Mouse (Mus musculus): ENCODE measurements at regions not wholly inside any gene's neighbourhood (a gene's known extent, or its start where the extent isn't known, plus 50 kb on each side); places are given as distances from the start of the nearest gene placed in this dataset.

DNA sequence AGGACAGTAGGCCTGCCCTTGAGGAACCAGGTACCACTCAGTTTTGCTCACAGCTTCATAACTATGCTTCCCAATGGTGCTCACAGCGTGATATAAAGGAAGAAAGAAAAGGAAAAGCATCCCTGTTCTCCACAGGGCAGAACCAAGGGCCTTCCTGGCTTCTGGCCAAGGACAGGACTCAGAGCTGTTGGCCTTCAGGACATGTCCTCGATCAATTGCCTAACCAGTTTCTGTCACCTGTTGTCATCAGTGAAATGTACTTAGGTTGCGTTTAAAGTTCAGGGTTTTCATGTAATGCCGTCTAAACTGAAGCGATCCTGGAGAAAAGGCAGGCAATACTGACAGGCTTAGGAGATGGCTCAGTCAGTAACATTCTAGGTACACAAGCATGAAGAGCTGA, 232.9 kb downstream of the Csl start:
- no peak for DNase-seq (ENCODE audit: low spot score in 2 of 2)

DNA sequence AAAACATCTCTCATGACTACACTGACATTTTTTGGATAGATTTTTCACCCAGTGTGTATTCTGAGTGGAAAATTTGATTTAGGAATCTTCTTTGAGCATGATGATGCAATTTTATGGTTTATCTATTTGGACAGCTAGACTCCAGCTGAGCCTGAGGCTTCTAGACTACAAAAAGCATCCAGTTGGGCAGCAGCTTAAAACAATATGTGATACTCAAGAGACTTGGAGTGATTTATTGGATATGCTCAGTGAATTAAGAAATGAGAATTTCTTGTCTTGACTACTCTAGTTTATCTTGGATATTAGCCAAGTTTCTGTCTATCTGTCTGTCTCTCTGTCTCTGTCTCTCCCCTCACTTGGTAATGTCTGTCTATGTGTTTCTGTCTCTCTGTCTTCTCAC, 228.4 kb downstream of the Csl start:
- DNase-seq (ENCODE audit: low spot score in 2 of 2): no peak

DNA sequence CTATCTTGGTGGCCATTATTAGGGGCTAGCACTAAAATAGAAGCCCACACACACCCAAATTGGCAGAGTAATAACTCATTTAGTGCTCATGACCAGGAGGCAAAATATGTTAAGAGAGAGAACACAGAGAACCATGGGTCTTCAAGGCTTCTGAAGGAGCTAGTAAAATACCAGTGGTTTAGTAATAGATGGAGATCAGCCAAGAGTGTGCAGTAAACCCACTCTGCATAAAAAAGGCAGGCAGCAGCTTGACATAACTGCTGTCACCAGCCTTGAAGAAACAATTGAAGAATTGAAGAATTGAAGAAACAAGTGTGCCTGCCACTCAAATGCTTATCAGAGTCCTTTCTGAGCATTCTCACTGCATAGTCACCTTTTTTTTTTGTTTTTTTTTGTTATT, 227.9 kb downstream of the Csl start:
- DNase-seq (ENCODE audit: low spot score in 2 of 2): no peak

DNA sequence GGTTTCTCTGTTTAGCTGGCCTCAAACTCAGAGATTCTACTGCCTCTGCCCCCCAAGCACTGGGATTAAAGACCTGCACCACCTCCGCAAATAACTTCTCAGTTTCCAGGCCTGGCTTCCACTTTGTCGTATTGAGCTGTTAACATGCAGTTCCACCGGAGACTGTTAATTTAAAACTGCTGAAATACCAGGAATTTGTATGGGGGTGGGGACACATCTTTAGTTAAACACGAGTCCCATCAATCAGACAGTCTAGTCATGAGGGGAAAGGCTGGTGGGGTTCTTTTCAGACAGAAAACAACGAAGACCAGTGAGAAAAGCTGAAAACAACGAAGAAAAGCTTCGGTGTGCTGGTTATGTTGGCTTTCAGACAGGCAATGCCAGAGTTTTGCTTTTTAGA, 227.5 kb downstream of the Csl start:
- DNase-seq (ENCODE audit: low spot score in 2 of 2): no peak

DNA sequence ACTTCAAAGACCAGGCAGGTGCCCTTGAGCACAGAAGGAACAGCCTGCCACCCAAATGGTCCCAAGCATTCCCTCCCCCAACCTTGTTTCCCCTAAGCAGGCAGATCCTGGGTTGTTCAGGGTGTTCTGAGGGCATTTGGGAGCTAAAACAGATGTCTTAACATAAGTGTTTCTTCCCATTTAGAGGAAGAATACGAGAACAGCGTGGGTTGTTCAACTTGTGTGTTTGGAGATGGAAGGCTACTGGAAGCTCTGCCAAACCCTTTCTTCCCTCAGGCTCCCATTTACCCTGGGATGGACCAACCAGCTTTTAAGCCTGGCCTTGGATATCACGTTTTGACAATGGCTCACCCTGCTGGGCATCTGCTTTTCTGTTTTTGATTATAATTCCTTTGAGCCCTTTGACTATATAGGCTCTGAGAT, 226.8 kb downstream of the Csl start:
- DNase-seq (ENCODE audit: low spot score in 2 of 2): no peak

DNA sequence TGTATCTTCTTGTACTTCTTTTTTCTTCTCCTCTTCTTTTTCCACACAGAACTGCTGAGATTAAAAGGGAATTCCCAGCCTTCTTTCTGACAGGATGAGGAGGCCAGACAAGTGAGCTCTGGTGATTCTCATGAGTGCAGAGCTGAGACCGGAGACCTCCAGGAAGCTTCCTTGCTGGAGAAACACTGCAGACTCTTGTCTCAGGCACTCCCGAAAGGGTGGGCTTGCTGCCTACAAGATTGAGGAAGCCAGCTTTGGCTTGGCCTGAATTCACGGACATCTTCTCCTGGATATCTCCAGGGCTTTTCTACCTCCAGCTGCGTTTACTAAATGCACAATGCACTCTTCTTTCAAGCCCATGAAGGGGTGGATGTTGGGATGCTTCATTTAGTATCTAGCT, 226.0 kb downstream of the Csl start:
- DNase-seq (ENCODE audit: low spot score in 2 of 2): no peak

DNA sequence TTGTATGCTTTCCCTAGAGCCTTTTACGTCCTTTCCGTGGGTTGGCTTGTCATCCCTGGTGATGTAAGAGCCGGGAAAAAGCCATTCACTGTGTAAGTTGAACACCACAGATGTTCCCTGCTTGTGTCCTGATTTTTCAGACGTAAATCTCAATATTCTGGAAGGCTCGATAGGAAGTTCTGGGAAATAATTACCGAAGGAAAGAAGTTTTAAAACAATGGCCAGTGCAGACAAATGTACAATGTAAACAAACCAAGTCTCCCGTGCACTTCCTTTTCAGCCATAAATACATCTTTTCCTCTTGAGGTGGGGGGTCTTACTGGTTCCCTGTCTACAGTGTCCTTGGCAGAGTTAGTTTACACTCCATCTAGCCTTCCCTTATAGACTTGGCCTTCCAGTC, 225.2 kb downstream of the Csl start:
- DNase-seq (ENCODE audit: low spot score in 2 of 2): no peak

DNA sequence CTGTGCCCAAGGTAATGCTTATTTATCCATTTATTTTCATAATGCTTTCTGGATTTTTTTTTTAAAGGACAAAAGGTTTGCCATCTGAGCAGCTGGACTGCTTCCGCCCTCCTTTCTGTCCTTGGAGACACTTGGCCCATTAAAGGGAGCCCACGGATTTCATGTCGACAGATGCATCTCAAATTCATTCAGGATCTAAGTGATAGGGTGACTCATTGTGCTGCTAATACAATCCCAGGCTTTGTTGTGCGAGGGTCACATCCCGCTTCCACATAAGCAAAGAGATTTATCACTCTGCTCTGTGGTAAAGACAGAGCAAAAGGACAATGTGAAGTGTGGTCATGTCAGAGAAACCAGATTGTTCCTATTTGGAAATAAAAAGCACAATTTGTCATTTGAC, 220.8 kb downstream of the Csl start:
- no peak for DNase-seq (ENCODE audit: low spot score in 2 of 2)

DNA sequence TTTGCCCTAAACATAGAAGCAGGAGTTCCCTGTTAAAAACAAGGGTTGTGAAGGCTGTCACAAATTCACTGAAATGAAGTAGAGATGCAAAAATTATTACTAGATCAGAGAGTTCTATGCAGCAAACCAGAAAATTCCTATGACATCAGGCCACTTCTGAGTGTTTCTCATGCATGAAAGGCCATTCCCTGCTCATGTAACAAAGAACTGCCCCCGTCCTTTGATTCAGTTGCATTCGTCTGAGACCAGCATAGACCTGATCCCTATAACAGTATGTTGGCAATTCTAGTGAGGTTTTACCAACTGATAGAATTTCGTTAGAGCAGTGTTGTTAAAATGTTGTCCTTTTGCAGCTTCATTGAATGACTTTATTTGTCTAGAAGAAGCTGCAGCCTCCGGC, 207.1 kb downstream of the Csl start:
- no peak for DNase-seq (ENCODE audit: low spot score in 2 of 2)

DNA sequence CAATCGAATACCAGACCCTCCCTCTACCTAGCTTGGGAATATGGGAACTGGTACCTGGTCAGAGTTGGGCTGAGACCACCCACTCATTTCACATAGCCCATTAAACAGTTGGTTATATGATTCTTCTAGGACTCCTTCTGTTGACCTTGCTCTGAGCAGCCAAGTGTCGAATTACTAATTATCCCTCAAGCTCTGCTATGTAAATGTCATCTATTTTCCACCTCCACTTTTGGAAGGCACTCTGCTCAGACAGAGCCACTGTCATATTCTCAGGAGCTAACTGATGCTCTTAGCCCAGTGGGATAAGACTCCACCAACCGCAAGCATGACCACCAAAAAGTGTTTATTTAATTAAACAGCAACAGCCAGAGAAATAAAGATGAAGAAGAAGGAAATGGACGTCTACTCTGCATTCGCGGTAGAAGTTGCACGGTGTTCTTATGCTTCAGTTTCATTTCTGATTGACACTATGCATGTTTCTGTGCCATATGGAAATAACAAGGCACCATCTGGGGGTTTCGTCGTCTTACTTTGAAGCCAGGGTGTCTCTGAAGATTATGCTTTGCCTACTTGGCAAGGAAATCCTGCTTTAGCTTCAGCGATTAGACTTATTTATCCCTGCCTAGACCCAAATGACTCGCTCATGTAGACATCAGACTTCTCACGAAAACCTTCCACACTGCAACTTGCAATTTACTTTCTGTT, 206.5 kb downstream of the Csl start:
- no peak for DNase-seq (ENCODE audit: low spot score in 2 of 2)

DNA sequence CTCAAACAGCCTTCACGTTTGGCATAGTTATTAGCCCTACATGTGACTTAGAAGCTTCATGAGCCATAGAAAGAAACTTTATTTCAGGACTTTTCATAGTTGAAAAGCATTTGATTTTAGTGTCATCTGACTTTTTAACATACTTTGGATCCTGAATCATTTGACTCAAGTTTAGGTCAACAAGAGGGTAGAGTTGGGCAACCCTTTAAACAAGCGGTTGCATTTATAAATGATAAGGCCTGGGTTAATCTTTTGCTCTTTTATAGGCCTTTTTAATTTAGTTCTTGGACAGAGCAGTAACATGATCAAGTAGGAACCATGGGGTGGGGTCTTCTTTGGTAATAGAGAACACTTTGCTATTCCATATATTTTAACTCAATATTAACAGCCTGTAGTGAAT, 204.4 kb downstream of the Csl start:
- DNase-seq (ENCODE audit: low spot score in 2 of 2): no peak

DNA sequence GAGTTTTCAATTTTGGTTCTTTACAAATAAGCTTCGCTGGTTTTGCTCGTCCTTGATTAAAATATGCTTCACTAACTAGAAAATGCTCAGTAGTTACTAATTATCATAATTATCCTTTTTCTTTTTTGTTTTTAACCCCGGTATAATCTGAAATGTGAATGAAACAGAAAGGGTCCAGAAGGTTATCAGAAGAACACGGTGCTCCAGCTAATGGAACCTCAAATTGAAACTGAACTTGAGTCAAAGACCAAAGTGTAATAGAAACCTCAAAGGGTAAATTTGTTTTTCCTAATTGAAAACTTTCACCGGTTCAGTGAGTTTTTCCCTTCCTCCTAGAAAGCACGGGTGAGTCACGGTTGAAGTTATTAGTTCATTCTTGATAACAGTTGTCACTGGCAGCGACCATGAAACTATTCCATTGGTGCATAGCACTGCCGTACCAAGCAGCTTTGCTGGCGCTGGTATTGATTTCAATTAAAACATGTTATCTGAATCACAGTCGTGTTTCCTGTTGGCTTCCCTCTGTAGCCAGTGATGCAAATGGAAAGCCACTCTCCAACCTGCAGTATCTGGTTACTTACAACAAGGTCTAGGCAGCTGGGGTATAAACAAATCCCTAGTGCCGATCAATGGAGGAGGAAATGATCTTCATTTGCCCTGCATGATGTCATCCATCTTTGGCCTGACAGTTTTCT, 203.7 kb downstream of the Csl start:
- DNase-seq (ENCODE audit: low spot score in 2 of 2): no peak

DNA sequence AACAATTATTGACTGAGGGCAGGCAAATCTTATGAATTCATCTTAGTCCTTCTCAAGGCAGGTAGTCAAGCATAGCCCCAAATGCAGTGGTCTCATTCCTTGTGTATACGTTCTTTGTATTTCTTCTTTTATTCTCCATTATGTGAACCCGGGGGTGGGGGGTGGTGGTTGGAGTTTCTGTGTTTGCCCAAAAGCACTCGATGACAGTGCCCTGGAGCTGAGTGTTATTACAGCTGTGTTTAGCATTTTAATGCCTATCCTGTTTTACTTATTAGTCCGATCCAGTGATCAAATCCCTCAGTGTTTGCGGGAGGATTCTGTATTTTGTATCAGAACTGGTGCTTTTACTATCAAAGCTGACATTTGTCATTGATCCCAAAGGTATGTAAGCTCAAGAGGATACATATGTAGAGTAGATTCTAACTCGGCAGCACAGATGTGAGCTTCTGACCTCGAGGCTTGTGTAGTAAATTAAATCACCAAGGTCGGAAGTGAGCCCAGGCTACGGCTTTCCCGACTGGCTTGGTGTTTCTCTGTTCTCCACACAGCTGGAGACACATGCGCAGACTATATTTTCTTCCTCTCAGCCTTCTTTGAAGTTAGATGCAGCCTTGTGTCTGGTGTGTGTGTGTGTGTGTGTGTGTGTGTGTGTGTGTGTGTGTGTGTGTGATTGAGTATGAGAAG, 203.0 kb downstream of the Csl start:
- no peak for DNase-seq (ENCODE audit: low spot score in 2 of 2)

DNA sequence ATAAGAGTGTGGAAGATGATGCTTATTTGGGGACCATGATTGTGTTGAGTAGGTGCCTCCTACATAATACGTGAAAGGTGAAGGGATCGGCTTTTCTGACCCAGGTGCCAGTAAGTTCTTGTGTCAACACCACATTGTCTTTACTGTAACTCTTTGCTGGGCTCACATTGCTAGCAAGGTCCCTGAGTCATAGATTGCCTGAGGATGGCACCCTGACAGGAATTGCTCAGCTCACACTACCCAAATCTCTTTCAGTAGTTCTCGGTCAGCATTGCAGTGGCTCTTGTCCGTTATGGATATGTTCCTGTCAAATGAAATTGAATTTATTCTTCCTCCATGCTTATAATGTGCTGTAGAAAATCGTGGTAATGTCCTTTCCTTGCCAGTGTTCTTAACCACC, 200.8 kb downstream of the Csl start:
- DNase-seq (ENCODE audit: low spot score in 2 of 2): no peak

DNA sequence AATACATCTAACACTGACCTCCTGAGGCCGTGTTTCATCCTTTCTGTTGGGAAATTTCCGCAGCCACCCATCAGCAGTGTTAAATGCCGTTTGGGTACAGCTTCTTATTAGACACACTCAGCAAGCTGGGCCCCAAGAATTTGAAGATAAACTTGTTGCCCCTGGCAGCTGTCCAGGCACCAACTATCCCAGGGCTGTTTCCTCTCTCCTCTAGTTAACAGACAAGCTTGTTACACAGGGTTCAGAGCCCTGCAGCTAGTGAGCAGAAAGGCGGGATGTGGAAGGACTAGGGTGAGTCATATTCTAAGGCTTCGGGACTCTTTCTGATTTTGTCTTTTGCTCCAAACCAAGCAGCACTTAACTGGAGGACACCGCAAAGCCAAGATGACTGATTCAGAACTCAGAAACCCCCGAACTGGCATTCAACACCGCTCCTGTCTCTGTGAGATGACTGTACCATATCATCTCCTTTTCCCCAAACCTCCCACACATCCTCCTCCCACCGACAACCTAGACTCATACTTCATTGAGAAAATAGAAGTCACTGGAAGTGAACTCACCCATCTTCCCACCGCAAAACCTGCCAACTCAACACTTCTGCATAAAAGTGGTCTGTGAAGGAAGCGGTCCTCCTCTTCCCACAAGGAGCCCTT, 198.2 kb downstream of the Csl start:
- no peak for DNase-seq (ENCODE audit: low spot score in 2 of 2)

DNA sequence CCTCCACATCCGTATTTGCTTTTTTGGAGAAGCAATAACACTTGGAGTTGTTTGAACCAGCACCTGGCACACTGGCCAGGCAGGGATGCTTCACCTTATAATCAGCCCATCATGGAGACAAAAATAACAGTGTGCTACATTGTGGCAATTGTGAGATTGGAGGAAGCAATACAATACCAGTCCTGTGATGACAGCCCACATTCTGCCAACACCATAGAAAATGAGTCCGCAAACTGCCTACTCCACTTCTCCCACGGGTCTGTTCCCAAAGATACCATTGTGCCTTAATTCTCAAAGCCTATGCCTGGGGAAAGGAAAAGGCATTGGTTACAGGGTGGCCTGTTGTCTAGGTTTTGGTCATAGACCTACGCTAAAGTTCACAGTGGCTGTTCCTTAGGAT, 194.9 kb downstream of the Csl start:
- DNase-seq (ENCODE audit: low spot score in 2 of 2): no peak

DNA sequence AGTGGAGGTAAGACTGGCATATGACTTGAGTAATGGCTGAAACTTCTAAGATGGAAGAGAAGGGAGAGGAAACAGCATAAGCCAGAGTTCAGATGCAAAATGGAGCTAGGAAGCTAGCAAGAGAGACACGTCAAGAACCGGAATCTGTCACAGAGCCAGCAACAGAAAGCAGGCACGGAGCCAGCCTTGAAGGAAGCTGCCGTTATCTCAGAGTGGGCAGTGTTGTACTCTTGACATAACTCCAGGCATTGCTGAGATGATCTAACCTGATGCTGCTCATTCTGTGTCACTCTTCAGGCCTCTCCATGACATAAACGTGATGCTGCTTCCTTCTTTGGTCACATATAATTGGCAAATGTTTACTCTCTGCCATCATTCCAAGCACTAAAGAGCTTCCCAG, 191.0 kb downstream of the Csl start:
- DNase-seq (ENCODE audit: low spot score in 2 of 2): no peak

DNA sequence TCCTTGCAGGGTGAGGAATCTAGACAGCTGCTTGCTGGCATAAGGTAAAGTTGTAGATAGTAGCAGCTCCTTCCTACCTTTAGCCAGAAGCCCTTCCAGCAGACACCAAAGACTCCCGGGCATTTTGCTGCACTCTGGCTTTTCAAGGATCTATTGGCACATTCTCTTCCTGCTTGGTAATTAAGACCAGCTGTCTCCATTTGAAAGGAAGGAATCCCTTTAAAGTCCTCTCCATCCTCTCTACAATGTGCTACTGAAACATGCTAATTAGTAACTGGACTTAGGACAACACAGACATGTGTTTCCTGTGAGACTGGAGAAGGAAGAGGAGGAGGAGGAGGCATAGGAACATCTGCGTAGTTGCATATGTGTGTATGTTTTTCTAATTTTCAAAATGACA, 189.3 kb downstream of the Csl start:
- DNase-seq (ENCODE audit: low spot score in 2 of 2): no peak

DNA sequence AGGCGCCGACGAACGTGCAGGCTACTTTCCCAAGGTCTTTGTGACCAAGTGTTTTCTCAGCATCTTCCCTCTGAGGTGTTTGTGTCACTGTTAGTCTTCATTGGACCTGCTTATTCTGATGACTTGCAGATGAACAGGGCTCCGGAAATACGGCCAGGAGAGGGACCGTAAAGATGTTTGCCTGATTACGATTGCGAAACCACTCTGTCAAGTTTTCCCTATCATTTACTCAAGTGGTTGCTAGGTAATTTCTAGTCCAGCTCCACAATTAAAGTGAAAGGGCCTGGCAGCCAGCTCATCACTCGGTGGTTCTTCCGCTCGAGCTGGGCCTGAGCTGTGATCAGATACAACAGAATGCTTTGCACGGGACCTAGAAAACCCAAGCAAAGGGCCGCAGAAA, 185.5 kb downstream of the Csl start:
- no peak for DNase-seq (ENCODE audit: low spot score in 2 of 2)

DNA sequence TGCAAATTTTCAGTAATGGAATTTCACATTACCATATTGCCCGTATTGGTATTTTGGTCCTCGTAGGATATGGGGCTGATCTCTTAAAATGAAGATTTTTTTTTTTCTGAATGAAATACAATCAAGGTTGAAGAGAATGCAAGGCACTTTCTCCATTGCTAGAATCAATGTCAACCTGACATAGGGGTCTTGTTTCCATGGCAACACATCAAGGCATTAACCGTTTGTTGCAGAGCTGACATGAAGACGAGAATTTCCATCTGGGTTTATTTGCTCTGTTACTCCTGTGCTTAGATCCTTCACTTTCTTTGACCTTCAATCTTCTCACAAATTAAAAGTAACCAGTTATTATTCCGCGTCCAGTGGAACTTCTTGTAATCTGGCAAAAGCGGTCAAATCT, 184.2 kb downstream of the Csl start:
- DNase-seq (ENCODE audit: low spot score in 2 of 2): no peak

DNA sequence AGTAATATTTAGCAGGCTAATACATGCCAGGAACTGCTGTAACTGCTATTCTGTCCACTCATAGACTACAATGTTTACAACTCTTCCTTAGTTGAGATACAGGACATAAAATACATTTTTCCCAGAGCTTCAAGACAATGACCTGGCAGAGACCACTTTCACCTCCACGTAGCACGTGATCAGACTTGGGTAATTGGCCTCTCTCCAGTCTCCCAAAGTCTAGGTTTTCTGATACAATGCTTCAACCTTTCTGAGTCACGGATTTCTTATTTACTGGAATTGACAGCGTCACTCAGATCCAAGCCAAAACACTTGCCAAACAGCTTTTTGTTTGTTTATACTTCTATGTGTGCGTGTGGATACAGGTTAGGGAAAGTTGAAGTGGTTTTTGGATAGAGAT, 183.2 kb downstream of the Csl start:
- DNase-seq (ENCODE audit: low spot score in 2 of 2): no peak

DNA sequence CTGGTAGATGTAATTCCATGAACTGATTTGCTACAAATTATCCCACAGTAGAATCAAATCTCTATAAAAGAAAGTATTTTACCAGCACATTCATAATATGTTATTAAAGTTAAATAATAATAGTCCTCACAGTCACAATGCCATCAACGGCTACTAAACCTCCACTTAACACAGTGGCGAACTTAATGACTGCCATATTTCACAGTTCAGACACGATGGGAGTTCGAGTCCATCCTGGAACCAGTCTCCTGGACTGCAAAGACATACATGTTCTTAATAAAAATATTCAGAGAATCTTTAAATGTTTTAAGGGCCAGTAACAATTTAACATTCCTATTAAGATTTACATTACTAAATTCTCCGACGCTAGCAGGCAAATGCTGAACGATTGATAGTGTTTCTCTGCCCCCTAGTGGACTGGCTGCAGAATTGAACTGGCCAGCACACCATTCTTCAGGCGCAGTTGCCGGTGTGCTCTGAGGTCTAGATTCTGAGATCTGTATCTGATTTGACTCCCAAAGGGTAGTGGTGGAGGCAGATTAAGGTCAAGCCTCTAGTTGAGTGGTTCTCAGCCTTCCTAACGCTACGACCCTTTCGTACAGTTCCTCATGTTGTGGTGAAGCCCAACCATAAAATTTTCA, 182.3 kb downstream of the Csl start:
- DNase-seq (ENCODE audit: low spot score in 2 of 2): peak; percentile 32 to 58

All from natural killer cell, adult 2 months (primary cell).